Mouse (Mus musculus) midbrain, embryonic 16.5 days (tissue): Measurements from ENCODE around the gene Crlf1. TPM values are rescaled to one million over a fixed set of nuclear protein-coding genes. Genes with fewer than 3 reads are reported as not detected.

Experiments
- ATAC-seq: fragments of 200-750 bp; cut with Nextera tagmentation; 2 replicates; pipeline ENCODE4 v1.8.0; 2017; ENCODE audit warnings: moderate TSS enrichment
- H3K27ac ChIP-seq: fragments of 300-500 bp; sonication (generic); 2 replicates; pipeline ENCODE4 v1.5.1; 2014; ENCODE audit warnings: mild to moderate bottlenecking, low read length, mixed read lengths
- H3K27me3 ChIP-seq: fragments of 300-500 bp; sonication (generic); 2 replicates; pipeline ENCODE4 v1.6.1; 2014; ENCODE audit warnings: low read depth, low read length, mixed read lengths; ENCODE audit not compliant: control insufficient read depth, insufficient read depth
- H3K36me3 ChIP-seq: fragments of 300-500 bp; sonication (generic); 2 replicates; pipeline ENCODE4 v1.6.1; 2014; ENCODE audit warnings: mild to moderate bottlenecking, low read length, moderate library complexity, mixed read lengths; ENCODE audit not compliant: control insufficient read depth, insufficient read depth
- H3K4me1 ChIP-seq: fragments of 300-500 bp; sonication (generic); 2 replicates; pipeline ENCODE4 v1.6.1; 2014; ENCODE audit warnings: mild to moderate bottlenecking, low read length, mixed read lengths; ENCODE audit not compliant: control insufficient read depth, insufficient read depth
- H3K4me2 ChIP-seq: fragments of 300-500 bp; sonication (generic); 2 replicates; pipeline ENCODE4 v1.6.1; 2014; ENCODE audit warnings: mild to moderate bottlenecking, low read length, mixed read lengths
- H3K4me3 ChIP-seq: fragments of 300-500 bp; sonication (generic); 2 replicates; pipeline ENCODE4 v1.5.1; 2014; ENCODE audit warnings: low read depth, mild to moderate bottlenecking, low read length, moderate library complexity, mixed read lengths
- H3K9ac ChIP-seq: fragments of 300-500 bp; sonication (generic); 2 replicates; pipeline ENCODE4 v1.6.1; 2014; ENCODE audit warnings: low read depth, low read length, mixed read lengths
- H3K9me3 ChIP-seq: fragments of 300-500 bp; sonication (generic); replicated peaks from 2 replicates; pipeline ENCODE4 v1.6.1; 2014; ENCODE audit warnings: mild to moderate bottlenecking, low read length, mixed read lengths; ENCODE audit not compliant: control insufficient read depth, poor library complexity, severe bottlenecking
- WGBS: fragments of 180-500 bp; shearing (Covaris S2); extraction: QIAGEN DNeasy Blood & Tissue Kit; methylation state at CpG from one replicate; pipeline ENCODE4 v1.1.7; 2014; 5-methylcytosine and 5-hydroxymethylcytosine counted together
- polyA plus RNA-seq: library from polyadenylated mRNA; unstranded; fragments of >200 nt; fragmentation: Nextera tagmentation; extraction: Ambion mirVana; gene quantifications from 2 replicates; pipeline ENCODE4 v1.2.1, GENCODE M21; 2015

The Crlf1 gene
- polyA plus RNA-seq, 1 experiment from 2014 or later: 6.3 TPM

DNA sequence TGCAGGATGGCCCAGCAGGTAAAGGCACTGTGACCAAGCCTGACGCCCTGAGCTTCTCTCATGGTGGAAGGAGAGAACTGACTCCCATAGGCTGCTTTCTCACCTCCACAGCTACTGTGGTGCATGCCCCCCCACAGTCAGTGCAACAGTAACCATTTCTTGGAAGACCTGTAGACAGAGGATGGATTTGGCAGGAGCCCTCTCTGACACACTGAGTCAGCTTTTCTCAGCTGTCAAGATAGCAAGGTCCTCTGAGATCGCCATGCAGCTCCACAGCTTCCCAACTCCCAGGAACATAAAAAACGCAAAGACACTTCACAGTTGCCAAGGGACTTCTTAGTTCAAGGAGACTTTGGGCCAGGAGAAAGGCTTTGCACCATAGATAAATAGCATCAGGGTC is 34.5 kb upstream of the Crlf1 start:
- H3K27me3 ChIP-seq: no peaks in the 10 kb centered on the region

DNA sequence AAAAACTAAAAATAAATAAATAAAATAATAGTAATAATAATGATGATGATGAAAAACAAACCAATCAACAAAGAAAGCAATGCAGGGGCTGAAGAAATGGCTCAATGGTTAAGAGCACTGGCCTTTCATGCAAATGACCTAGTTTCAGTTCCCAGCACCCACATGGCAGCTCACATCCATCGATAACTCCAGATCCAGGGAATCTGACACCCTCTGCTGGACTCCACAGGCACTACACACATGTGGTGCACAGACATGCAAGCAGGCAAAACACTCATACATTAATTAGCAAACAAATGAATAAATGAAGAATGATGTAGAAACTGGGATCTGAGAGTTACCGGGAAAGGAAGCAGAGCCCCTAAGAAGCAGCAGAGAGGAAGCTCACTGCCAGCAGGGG is 33.3 kb upstream of the Crlf1 start:
- Histone ChIP-seq H3K4me3 (no peak overlapping the region), H3K36me3 (no peaks in the 10 kb centered on the region), H3K4me2 (no peak overlapping the region), H3K27ac (no peak overlapping the region), H3K4me1 (no peaks in the 10 kb centered on the region), H3K9me3 (no peaks in the 10 kb centered on the region), H3K27me3 (no peaks in the 10 kb centered on the region), H3K9ac (no peak overlapping the region)
- ATAC-seq: no peak
- 98% methylated on average over 2 of the region's 2 CpGs for WGBS

More for the DNA sequence above, 34.5 kb upstream of the Crlf1 start:
- H3K27ac ChIP-seq: no peak overlapping the region
- H3K4me2 ChIP-seq: no peak overlapping the region
- no peak for ATAC-seq
- no peak overlapping the region for H3K4me3 ChIP-seq
- H3K36me3 ChIP-seq: no peaks in the 10 kb centered on the region
- 89% methylated on average over 3 of the region's 3 CpGs for WGBS
- no peaks in the 10 kb centered on the region for H3K9me3 ChIP-seq
- no peaks in the 10 kb centered on the region for H3K4me1 ChIP-seq
- H3K9ac ChIP-seq: no peak overlapping the region

DNA sequence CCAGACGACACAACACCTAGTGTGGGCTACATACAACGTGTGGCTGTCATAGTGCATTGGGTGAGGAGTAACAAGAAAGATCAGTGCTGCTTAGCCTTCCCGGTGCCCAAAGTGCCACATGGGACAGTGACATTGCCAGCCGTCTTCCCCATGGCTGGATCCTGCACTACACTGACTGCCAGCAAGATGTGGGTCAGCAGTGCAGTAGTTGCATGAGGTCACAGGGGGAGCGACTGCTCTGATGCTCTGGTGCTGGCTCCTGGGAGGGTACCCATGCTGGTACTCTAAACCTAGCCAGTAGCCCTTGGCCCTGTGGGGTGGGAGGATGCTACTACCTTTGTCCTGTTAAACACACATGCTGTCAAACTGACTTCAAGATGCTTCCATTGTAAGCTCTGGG is 32.8 kb upstream of the Crlf1 start:
- Histone ChIP-seq H3K27ac (no peak overlapping the region), H3K4me1 (no peaks in the 10 kb centered on the region), H3K27me3 (no peaks in the 10 kb centered on the region), H3K36me3 (no peaks in the 10 kb centered on the region), H3K4me3 (no peak overlapping the region), H3K9me3 (no peaks in the 10 kb centered on the region), H3K4me2 (no peak overlapping the region), H3K9ac (no peak overlapping the region)
- no peak for ATAC-seq
- 92% methylated on average over 5 of the region's 5 CpGs for WGBS

DNA sequence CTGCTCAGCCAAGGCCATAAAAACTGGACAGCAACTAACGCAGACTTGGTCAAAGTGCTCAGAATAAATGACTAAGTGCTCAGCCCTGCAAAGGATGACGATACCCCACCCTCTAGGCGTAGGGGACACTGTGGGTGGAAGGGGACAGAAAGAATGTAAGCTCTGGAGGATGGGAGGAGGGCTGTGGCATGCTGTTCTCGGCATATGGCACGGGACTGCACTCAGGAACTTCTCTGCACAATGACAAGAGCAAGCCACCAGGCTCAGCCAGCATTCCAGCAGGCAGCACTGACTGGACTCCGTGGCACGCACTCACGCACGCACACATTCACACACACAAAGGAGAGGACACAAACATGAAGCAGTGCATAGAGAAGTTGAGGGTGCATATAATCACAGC is 32.4 kb upstream of the Crlf1 start:
- ATAC-seq: no peak
- H3K4me2 ChIP-seq: no peak overlapping the region
- no peaks in the 10 kb centered on the region for H3K27me3 ChIP-seq
- WGBS: 75% methylated on average over 9 of the region's 9 CpGs
- H3K27ac ChIP-seq: no peak overlapping the region
- H3K4me1 ChIP-seq: no peaks in the 10 kb centered on the region
- H3K9me3 ChIP-seq: no peaks in the 10 kb centered on the region
- H3K36me3 ChIP-seq: no peaks in the 10 kb centered on the region
- H3K4me3 ChIP-seq: no peak overlapping the region
- no peak overlapping the region for H3K9ac ChIP-seq

DNA sequence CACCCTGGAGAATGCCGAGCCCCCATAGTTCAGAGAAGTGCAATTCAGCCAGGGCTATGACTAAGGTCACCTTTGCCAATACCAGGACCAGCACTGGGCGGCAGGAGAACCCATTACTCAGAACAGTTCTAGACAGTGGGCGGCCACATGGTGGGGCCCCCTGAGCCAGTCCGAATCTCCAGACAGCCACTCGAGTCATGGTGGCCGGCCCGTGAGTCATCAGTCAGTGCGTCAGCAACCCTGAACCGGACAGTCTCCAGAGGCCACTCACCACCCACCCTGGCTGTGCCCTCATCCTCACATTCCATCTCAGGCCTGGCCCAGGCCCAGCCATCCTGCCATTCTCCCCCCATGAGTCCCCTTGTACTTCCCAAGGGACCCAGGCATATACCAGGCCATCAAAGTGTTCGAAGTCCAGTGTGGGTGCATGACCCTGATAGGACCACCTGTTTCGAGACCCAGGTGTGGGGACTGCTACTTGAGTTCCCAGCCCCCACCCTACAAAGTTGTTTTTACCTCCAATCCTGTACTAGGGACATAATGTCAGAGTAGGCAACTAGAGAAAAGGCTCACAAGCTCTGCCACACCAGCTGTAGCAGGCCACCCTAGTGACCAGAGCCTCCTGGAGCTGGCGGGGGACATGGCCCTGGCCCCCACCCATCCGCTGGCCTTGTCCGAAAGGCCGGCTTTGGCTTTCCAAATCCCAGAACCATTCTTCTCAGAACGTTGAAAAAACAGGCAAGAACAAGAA is 31.0 kb upstream of the Crlf1 start:
- no peaks in the 10 kb centered on the region for H3K4me1 ChIP-seq
- no peak overlapping the region for H3K4me2 ChIP-seq
- no peak overlapping the region for H3K4me3 ChIP-seq
- WGBS: 90% methylated on average over 16 of the region's 16 CpGs
- no peaks in the 10 kb centered on the region for H3K27me3 ChIP-seq
- no peak overlapping the region for H3K27ac ChIP-seq
- no peak for ATAC-seq
- H3K36me3 ChIP-seq: no peaks in the 10 kb centered on the region
- H3K9me3 ChIP-seq: no peaks in the 10 kb centered on the region
- H3K9ac ChIP-seq: no peak overlapping the region

DNA sequence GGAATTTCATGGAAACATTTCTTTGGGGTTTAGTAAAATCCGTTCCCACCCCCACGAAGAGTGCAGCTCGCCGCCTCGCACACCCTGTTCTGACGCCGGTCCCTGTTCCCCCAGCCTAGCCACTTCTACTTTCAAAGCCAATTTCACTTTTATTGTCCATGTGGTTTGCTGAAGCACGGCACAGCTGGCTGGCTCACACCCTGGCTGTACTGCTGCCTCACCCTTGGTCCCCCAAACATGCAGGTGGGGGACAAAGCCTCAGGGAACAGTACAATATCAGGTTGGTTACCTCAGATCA is 30.5 kb upstream of the Crlf1 start:
- H3K36me3 ChIP-seq: no peaks in the 10 kb centered on the region
- 96% methylated on average over 8 of the region's 8 CpGs for WGBS
- H3K4me3 ChIP-seq: no peak overlapping the region
- no peaks in the 10 kb centered on the region for H3K27me3 ChIP-seq
- no peak overlapping the region for H3K9ac ChIP-seq
- H3K27ac ChIP-seq: no peak overlapping the region
- no peaks in the 10 kb centered on the region for H3K4me1 ChIP-seq
- no peaks in the 10 kb centered on the region for H3K9me3 ChIP-seq
- no peak overlapping the region for H3K4me2 ChIP-seq
- no peak for ATAC-seq

DNA sequence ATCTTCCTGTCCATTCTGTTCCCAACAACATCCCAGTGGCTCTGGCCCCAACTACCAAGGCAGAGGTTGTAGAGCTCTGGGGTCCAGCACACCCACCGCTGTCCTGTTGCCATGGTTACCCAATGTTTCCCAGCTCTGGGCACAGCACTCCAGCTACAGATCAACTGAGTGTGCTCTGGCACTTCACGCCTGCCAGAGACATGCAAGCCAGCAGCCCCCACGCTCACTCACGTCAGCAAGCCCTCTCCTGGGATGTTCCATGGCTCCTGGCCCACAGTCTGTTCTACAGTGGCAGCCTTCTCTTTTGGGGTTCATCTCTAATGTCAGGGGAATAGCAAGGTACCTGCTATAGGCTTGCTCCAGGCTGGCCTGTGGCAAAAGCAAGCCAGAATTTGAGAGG is 29.7 kb upstream of the Crlf1 start:
- no peaks in the 10 kb centered on the region for H3K27me3 ChIP-seq
- H3K9me3 ChIP-seq: no peaks in the 10 kb centered on the region
- ATAC-seq: no peak
- no peak overlapping the region for H3K4me3 ChIP-seq
- H3K36me3 ChIP-seq: no peaks in the 10 kb centered on the region
- H3K9ac ChIP-seq: no peak overlapping the region
- 54% methylated on average over 4 of the region's 4 CpGs for WGBS
- H3K4me1 ChIP-seq: no peaks in the 10 kb centered on the region
- no peak overlapping the region for H3K4me2 ChIP-seq
- no peak overlapping the region for H3K27ac ChIP-seq

DNA sequence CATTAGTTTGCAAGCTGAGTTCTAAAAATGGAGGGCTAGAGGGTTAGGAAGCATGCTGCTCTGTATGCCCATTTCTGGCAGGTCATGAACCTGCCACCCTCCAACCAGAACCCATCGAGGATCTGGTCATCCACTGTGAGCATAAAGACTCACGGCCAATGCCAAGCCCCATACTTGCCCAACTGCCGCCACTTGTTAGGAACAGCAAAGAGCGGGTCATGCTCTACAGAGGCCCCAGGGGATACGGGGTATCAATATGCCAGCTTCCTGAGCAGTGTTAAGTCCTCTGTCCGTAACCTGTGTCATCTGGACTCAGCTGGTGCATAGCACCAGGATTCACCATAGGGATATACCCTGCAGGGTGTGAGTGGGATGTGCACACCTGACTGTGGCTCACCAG is 28.8 kb upstream of the Crlf1 start:
- WGBS: 86% methylated on average over 6 of the region's 6 CpGs
- H3K9ac ChIP-seq: no peak overlapping the region
- no peak overlapping the region for H3K27ac ChIP-seq
- H3K4me2 ChIP-seq: no peak overlapping the region
- no peaks in the 10 kb centered on the region for H3K27me3 ChIP-seq
- H3K4me1 ChIP-seq: no peaks in the 10 kb centered on the region
- H3K9me3 ChIP-seq: no peaks in the 10 kb centered on the region
- ATAC-seq: no peak
- no peaks in the 10 kb centered on the region for H3K36me3 ChIP-seq
- no peak overlapping the region for H3K4me3 ChIP-seq

DNA sequence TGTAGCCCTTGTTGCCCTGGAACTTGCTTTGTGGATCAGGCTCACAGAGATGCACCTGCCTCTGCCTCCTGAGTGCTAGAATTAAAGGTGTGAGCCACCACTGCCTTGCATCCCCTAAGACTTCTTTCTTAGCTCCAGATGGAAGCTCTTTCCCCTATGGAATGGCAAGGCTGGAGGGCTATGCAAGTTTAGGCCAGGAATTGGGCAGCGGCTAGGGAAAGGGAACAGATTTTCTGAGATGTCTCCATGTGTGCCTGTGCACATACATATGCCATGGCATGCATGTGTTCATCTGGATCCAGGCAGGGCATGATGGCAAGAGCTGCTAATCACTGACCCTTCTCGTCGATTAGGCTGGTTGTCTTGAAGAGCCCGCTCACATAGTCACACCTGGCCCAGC is 27.3 kb upstream of the Crlf1 start:
- H3K4me2 ChIP-seq: no peak overlapping the region
- no peak overlapping the region for H3K27ac ChIP-seq
- H3K4me3 ChIP-seq: no peak overlapping the region
- 93% methylated on average over 4 of the region's 4 CpGs for WGBS
- H3K36me3 ChIP-seq: no peaks in the 10 kb centered on the region
- no peaks in the 10 kb centered on the region for H3K9me3 ChIP-seq
- no peaks in the 10 kb centered on the region for H3K27me3 ChIP-seq
- ATAC-seq: no peak
- H3K4me1 ChIP-seq: no peaks in the 10 kb centered on the region
- H3K9ac ChIP-seq: no peak overlapping the region
